Mouse (Mus musculus): Measurements from ENCODE around the gene B430305J03Rik.

Gene B430305J03Rik

DNA sequence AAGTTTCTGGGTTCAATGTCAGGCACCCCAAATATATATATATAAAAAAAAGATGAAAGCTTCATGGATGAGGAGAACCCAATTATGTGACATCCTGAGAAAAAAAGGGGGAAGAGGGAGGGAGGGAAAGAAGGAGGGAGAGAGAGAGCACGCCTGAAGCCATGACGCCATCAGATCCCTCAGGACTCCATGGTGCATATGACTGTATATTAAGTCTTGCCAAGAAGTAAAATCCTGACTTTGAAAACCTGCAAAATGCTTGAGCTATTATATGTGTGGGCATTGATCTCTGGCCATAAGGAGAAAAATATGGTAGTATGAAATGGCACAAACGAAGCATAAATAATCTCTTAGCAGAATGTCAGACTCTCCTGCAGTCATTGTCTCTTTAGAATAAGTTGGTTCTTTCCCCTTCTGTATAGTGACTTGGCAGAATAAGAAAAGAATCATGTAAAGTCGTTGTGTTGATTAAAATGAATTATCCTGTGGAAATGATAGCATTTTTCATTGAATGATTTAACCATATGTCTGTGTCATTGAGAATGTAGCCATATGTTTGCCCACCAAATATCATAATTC, 17.6 kb downstream of the B430305J03Rik start:
- no peak for DNase-seq (ENCODE audit: low spot score)

DNA sequence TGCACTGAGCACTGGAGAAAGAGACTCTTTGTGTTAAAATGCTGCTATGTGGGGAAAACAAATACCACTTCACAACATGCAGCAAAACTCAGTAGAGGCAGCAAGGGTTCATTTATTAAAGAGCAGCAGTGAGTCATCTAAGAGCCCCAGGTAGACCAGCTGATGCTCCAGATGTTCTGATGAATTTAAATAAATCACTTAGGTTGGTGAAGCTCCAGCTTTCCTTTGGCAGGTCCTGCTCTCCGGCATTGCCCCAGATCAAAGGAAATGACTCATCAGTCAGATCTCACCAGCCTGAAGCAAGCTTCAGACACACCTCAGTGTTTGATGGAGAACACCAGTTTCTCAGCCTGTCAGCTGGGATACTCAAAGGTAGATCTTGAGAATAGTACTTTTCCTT, 20.1 kb downstream of the B430305J03Rik start:
- no peak for DNase-seq (ENCODE audit: low spot score)

DNA sequence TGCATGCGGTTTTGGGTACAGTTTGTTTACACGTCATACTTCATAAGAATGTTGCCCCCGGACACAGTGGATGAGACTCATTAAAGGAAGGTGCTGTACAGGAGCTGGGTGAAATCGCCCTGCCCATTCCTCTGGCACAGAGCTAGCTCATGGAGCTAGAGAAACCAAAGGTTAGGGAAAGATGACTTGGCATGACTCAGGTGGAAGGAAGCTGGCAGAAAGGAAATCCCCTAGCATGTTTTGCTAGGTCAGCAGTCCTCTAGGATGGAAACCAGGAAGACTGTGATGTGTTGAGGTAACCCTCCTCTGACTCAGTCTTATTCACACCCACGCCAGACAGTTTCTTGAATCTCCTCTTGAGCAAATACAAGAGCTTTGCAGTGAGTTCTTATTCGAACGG, 21.7 kb downstream of the B430305J03Rik start:
- peak; percentile 35 for DNase-seq (ENCODE audit: low spot score)

DNA sequence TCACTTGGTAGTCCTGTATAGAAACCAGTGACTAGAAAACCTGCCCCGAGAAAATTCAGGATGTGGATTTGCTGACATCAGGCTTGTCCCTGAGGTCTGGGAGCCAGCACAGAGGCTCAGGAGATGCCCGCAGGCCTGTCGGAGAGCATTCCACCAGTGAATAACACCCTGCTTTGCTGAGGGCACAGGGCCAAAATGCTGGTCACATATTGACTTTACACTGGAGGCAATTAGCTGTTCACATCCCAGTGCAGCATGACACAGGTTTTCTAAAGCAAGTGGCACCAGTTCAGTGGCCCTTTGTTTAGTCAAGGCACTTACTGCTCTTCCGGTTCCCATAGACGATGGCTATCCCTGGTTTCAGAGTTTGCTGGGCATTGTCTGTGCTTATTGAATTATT, 25.4 kb downstream of the B430305J03Rik start:
- no peak for DNase-seq (ENCODE audit: low spot score)

DNA sequence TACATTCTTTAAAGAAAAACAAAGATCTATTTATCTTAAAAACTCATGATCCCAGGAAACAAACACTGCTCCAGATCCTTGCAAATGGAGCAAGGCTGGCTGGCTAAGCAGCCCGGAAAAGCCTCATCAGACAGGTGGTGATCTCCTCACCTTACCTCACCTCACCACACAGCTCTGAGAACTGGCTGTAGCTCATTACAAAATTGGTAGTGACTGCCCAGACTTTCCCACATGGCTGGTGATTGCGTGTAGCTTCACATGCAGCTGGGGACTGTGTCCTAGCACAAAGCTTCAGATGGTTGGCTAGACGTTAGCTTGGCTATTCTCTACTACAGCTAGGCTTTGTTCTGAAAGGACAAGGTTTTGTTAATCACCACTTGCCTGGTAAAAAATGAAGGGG, 28.5 kb downstream of the B430305J03Rik start:
- DNase-seq (ENCODE audit: low spot score): no peak

DNA sequence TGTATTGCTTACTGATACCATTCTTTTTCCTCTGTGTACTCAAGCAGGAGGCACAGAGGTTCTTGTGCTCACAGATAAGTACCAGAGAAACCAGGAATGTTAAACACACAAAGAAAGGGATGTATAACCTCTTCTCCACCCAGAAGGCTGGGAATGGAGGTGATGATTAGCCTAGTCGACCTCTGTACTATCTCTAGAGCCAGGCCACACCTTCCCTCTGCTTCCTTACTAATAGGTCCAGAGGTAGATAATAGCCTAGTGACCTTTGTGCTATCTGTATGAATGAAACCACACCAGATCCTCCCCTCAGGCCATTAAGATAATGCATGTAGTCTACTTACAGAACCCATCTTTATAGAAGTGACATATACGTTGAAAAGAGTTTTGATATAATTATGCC, 29.5 kb downstream of the B430305J03Rik start:
- no peak for DNase-seq (ENCODE audit: low spot score)

DNA sequence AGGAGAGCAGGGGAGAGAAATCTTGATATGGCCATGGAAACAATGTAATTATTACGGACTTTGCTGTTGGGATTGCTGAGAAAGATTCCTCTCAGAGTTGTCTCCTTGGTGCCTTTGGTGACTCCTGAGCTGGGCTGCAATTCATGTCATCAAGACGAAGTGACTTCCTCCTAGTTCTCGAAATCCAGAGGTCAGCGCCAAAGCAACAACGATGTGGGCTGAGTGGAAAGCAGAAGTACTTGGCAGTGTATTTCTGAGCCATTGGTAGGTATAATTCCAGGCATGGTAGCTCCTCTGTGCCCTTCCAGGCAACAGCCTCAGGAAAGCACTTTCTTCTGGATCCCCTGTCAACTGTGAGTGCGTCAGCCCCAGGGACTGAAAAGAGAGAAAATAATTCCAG, 44.1 kb downstream of the B430305J03Rik start:
- DNase-seq (ENCODE audit: low spot score): no peak

DNA sequence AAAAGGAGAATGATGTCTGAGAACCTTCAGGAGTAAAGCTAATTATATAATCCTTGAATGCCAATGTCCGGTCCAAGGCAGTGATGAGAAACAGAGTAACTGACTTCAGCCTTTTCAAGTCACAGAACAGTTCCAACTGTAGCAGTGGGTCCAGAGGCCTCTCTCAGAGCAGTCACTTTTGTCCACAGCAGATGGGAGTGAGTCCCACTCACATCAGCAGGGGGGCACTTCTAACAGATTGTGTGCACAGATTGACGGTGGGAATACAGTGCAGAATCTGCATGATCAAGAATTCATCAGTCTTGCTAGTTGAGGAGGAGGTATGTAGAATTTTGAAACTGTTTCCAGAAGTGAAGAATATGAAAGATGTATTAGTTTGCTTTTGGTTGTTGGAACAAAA, 45.7 kb downstream of the B430305J03Rik start:
- no peak for DNase-seq (ENCODE audit: low spot score)

DNA sequence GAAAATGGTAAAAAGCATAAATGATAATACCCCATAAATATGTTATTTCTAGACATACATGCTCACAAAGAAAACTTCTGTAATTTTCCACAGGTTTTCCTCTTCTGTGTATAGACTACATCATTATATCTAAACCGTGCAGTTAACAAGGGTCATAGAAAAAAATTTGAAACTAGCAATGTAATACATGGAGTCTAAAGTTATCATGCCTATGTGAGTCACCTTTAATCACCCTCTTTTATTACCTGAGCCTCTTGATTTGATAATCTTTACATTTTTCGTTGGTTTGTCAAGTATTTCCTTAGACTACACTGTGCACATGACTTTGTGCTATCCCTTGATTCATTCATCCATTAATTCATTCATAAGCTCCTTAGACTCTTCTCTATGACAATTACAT, 50.7 kb downstream of the B430305J03Rik start:
- no peak for DNase-seq (ENCODE audit: low spot score)
